Mouse (Mus musculus) G1E-ER4 (cell line): ENCODE data around the gene Cldnd2. TPM values are rescaled to one million over a fixed set of nuclear protein-coding genes. Genes with fewer than 3 reads are reported as not detected.

ENCODE experiments used
- GATA1 ChIP-seq: IDR thresholded peaks from one replicate; pipeline ENCODE4 v1.8.0; 2012; ENCODE audit warnings: low read length, inconsistent platforms
- polyA plus RNA-seq: library from polyadenylated mRNA; stranded (reverse); fragments of >175 nt; gene quantifications from 2 replicates; pipeline ENCODE4 v1.2.3, GENCODE M21; 2012

Cldnd2 gene
- polyA plus RNA-seq, 1 experiment = not detected

GRCm38 (mm10) chr7:43441071-43441470 is 489 bp downstream of the Cldnd2 start:
- no peak for TF ChIP-seq GATA1

- no peak for TF ChIP-seq GATA1
These were observed 2.1 kb downstream of the Cldnd2 start for GRCm38 (mm10) chr7:43442684-43443083.

GRCm38 (mm10) chr7:43443126-43443916 is 2.7 kb downstream of the Cldnd2 start:
- TF ChIP-seq GATA1 = no peak

GRCm38 (mm10) chr7:43443917-43444293 is 3.3 kb downstream of the Cldnd2 start, which contains the start of the genes Etfb and Gm45233:
Gene Etfb (plus strand): TSS chr7:43444083.
Gene Gm45233 (plus strand): TSS chr7:43444128.
- TF ChIP-seq GATA1 = no peak

GRCm38 (mm10) chr7:43447801-43448200 is 7.2 kb downstream of the Cldnd2 start:
- no peak for TF ChIP-seq GATA1

- TF ChIP-seq GATA1 = no peak
These were observed 7.7 kb downstream of the Cldnd2 start for GRCm38 (mm10) chr7:43448246-43448645.

GRCm38 (mm10) chr7:43449811-43450210 is 9.2 kb downstream of the Cldnd2 start:
- no peak for TF ChIP-seq GATA1

GRCm38 (mm10) chr7:43451726-43452125 is 11.1 kb downstream of the Cldnd2 start:
- TF ChIP-seq GATA1 = no peak

- TF ChIP-seq GATA1 = no peak
These were observed 12.0 kb downstream of the Cldnd2 start for GRCm38 (mm10) chr7:43452609-43453008.

GRCm38 (mm10) chr7:43453599-43454355 is 13.2 kb downstream of the Cldnd2 start:
- no peak for TF ChIP-seq GATA1

GRCm38 (mm10) chr7:43454371-43454770 is 13.8 kb downstream of the Cldnd2 start:
- no peak for TF ChIP-seq GATA1

GRCm38 (mm10) chr7:43462851-43463250 is 22.3 kb downstream of the Cldnd2 start, which contains the start of gene Vsig10l:
Gene Vsig10l (plus strand): TSS chr7:43463151.
- no peak for TF ChIP-seq GATA1

- no peak for TF ChIP-seq GATA1
These were observed 23.4 kb downstream of the Cldnd2 start for GRCm38 (mm10) chr7:43463976-43464375.

- no peak for TF ChIP-seq GATA1
These were observed 24.3 kb downstream of the Cldnd2 start for GRCm38 (mm10) chr7:43464864-43465343.

GRCm38 (mm10) chr7:43465344-43466098 is 24.9 kb downstream of the Cldnd2 start:
- TF ChIP-seq GATA1 = no peak
